Mouse (Mus musculus) T-cell, adult 2 months (primary cell): ENCODE results near the gene Nccrp1.
"Not testable (repeated sequence)": the region's sequence is repeated elsewhere in the genome, so short reads cannot be mapped to it uniquely, and the experiment has no call there.

Experiments used
- DNase-seq: peaks from one replicate; pipeline ENCODE4 v3.0.0; 2022; ENCODE audit warnings: low spot score

Nccrp1 gene

DNA sequence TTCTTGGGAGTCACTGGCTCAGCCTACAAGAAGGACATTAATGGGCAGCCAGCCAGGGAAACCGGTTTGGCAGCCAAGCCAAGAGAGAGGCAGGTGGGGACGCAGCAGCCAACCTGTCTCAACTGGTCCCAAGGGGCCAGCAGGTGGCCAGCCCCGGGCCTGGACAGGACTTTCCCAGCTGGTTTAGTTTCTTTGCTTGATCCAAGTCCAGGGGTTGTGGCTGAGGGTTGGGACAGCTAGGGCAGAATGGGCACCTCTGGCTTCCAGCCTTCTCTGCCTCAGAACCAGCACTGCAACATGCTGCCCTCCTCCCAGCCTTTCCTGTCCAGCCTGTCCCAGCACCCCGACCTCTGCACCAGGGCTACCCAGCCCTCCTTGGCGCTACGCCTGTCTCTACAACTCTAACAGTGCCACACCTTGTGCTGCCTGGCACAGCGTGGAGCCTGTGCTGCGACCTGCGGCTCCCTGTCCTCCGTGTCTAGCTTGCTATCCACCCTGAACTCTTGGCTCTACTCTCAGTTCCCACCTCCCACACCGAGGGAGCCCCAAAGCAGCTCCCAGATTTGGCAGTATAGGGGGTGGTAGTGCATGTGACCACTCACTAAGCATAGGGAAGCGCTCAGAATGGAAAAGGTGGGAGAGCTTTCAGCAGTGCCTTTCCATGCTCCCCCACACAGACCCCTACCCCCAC, 23.4 kb upstream of the Nccrp1 start:
- DNase-seq = no peak

DNA sequence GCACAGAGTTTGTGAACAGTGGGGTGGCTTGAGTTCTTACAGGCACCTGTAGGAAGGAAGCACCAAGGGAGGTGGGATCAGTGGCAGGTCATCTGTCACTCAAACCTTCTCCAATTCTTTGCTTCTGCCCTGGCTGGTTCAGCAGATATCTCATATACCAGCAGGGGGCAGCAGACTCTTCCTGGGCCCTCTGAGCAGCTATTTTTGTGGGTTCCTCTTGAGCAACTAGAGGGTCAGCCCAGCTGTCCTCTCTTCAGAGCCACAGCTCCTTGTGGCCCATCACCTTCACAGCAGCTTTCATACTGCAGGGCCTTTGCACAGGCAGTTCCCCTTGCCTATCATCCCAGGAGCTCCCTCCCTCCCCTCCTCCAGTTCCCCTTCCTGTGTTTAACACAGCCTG, 21.2 kb upstream of the Nccrp1 start:
- peak; percentile 59 for DNase-seq

DNA sequence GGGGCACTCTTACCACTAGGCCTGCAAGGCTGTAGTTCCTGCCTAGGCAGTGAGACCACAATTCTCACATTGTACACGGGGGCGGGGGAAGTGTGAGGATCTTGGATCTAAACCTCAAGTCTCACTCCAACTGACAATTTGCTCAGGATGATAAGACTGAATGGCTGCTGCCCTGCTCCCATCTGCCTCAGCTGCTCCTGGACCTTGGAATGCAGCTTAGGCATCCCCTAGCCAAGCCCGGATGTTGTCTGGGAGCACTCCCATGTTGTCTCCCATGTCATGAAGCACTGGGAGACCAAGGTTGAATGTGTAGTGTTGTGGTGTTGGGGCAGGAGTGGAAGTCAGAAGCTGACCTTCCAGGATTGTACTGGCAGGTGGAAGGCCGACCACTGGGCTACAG, 20.5 kb upstream of the Nccrp1 start:
- no peak for DNase-seq

DNA sequence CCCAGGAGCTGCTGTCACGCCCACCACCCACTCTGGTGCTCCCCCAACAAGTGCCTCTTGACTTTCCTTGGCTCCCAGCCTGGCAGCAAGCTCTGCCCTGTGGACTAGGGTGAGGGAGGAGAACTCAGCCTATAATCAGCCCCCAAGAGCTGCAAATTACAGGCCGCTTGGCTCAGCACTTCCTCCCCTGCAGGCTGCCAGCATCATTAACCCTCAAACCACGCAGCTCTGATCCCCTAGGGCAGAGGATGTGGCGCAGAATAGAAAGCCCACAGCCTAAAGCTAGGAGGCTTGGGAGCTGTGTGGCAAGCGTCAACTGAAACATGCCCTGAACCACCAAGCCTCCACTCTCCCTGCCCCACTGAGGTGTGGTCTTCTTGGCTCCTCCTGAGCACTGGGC, 18.4 kb upstream of the Nccrp1 start:
- DNase-seq = peak; percentile 56

DNA sequence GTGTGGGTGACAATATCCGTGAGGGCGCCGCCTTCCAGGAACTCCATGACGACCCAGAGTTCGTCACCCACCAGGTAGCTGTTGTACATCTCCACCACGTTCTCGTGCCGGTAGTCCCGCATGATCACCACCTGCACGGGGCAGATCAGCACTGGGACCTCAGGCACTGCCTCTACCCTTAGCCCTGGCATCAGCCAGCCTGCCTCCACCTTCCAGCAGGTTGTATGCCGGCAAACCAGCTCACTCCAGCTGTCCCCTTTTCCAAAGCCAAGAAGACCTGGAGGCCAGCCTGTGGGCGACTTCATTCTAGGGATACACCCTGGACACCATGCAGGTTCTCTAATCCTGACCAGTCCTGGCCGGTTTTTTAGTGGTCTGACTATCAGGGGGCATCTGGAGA, 15.9 kb upstream of the Nccrp1 start:
- DNase-seq = no peak

DNA sequence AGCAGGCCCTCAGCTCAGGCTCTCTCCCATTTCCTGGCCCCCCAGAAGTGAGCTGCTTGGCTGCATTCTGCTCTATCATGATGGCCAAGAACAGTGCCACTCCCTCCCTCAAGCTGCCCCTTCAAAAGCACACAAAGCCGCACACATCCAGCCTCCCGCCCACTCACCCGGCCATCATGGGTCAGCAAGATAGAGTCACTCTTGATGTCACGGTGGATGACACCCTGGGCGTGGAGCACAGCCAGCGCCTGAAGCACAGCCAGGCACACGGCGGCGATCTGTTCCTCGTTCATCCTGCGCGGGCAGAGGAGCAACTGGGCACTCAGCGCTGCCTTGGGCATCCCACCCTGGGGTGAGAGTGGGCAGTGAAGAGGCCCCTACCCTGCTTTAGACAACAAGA, 15.3 kb upstream of the Nccrp1 start:
- no peak for DNase-seq

DNA sequence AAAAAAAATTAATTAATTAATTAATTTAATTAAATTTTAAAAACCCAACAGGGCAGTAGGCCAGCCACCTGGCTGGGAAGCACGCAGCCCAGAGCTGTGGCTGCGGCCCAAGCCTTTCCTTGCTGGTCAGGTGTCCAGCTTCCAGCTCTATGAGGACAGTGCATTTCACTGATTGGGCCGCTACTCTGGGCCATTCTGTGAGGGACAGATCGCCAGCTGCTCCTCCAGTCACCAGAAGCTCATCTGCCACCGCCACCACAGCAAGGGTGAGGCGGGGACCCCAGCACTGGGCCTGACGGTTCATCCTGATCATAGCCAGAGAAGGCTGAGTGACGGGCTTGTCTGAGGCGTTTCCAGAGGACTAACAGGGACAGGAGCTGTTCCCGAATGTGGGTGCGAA, 14.9 kb upstream of the Nccrp1 start:
- no peak for DNase-seq

DNA sequence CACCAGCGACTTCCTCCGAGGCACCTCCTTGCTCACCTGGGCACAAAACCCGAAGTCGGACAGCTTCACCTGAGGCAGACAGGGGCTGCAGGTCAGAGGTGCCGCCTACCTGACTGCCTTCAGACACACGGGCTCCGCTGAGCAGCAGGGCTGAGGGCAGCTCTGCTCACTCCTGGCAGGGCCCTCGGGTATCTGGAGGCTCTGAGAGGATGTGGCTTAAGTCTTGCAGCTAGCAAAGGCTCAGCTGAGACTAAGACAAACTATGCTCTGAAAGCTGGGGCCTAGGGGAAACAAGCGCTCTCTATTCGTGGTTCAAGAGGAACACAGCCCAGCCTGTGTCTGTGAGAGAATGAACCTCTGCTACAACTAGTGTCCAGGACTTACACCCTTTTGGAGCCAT, 13.8 kb upstream of the Nccrp1 start:
- no peak for DNase-seq

DNA sequence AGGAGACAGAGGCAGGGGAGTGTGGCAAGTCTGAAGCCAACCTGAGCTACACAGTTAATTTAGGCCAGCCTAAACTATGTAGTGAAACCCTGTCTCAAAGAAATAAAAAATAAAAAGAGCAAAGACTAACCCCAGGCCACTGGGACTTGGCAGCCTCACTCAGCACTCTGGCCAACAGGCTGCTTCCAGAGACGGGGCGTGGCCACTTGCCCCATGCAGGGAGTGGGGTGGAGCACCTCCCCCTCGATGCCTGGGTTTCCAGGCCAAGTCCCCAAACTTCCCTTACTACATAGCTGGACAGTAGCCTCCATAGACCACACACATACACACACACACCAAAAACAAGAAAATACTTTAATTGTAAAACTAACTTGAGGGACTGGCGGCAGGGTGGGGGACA, 11.4 kb upstream of the Nccrp1 start:
- DNase-seq = no peak

DNA sequence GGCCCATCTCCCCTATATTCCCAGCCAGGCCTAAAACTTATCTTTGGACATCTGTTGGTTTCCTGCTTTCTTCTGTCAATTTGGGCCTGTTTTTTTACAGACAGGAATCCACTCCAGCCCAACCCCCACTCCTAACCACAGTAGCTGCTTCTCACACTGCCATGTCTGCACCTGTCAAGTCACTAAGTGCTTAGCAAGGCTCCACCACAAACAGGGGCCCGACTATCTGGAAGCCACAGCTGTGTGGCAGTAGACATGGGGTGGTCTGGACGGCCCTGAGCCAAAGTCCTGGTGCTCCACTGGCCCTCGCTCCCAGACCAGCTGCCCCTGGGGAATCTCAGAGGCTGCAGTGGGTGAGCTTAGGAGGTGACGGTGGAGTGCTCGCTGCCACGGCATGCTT, 10.7 kb upstream of the Nccrp1 start:
- peak; percentile 42 for DNase-seq

DNA sequence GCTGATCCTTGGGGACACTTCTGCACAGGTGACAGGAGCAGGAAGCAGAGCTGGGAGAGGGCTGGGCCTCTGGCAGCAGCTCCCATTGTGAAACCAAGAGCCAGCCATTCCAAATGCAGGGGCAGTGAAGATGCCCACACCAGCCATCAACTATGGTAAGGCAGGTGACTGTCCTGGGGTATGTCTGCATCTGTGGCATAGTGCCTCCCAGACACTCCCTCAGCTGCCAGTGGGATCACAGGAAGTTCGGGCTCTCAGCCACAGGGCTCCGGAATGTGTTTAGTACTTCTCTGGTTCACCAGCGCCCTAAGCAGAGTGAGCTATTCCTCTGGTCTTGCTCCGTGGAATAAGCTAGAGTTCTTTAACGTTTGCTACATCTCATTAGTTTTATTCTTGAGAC, 10.0 kb upstream of the Nccrp1 start:
- no peak for DNase-seq

DNA sequence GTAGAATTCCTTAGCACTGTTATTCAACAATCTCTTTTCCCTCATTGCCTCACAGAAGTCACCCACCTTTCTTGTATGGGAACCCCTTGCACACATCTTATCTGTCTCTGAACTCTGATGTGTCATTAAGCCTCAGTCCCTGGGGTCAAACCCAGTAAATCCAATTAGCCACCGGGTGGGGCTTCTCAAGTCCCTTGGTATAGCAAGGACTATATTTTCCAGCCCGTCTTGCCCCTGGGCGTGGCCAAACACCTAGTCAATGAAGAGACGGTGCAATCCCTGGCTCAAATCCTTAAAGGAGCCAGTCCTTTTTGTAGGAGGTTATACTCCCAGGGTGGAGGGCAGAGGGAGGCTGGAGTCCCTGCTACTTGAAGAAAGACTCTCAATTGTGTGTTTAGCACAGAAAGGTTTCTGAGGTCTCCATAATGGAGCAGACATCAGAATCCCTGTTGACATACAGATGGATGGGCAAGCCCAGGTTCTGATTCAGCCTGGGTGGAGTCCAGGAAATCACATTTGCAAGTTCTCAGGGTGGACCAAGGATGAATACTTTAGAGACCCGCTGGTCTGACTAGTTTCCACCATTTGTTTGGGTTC, 9.0 kb upstream of the Nccrp1 start:
- DNase-seq = no peak

DNA sequence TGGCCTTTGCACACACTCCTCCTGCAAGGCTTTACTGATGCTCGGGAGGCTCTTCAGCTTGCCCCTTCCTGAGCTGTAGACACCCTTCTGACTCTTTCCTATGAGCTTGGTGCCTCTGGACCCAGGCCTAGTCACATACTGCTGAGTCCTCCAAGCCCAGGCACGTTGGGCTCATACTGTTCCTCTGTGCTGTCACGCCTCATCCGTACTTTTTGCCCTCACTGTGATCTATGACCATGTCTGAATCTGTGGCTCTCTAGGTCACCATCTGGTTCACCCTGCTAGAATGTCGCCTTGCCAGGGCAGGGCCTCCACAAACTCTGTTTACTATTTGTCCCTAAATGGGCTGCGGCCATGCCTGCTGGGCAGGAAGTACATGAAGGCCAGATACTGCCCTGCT, 6.0 kb upstream of the Nccrp1 start:
- no peak for DNase-seq

DNA sequence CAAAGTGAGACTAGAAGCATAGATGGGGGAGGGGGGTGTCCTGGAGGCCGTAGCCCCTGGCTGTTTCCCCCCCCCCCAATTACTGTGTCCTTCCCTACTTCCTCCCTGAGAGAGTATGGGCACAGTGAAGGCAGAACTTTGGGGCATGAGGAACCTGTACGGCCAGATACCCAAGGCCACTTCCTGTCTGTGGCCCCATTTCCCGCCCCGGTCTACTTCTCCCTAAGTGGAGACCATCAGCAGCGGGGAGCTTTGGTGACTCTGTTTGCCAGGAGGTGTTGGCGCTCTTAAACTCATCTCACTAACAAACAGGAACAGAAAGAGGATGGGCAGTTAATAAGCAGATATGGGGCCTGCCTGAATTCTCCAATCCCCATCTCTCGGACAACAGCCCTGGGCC, 574 bp upstream of the Nccrp1 start:
- DNase-seq = no peak

DNA sequence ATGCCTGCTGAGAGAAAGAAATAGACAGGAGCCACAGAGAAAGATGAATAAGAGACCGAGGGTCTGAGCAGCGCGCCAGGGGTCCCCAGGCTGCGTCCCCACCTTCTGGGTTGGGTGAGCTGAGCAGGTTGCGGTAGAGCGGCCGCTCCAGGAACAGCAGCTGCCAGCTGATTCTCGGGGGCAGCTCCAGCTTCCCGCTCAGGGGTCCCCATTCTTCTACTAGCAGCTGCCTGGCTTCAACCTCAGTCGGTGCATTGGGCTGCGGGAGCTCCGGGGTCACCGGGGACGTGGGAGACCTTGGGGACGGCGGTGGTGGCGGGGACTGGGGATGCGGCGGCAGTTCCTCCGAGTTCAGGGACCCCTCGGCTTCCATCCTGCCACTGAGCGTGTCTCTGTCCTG, 405 bp downstream of the Nccrp1 start:
- DNase-seq = no peak

DNA sequence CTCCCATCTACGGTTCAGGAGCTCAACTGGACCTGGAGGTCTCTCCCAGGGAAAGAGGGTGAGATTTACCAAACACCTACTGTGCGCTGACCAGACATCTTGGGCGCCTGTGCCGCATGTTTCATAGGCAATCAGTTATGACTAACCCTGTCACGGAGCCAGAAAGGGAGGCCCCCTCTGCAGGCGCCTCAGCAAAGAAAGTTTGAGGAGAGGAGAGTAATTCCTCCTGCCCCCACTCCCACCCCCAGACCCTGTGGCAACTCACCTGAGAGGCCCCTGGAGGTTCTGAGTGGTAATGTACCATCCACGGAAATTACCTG, 1.2 kb downstream of the Nccrp1 start:
- DNase-seq = no peak

DNA sequence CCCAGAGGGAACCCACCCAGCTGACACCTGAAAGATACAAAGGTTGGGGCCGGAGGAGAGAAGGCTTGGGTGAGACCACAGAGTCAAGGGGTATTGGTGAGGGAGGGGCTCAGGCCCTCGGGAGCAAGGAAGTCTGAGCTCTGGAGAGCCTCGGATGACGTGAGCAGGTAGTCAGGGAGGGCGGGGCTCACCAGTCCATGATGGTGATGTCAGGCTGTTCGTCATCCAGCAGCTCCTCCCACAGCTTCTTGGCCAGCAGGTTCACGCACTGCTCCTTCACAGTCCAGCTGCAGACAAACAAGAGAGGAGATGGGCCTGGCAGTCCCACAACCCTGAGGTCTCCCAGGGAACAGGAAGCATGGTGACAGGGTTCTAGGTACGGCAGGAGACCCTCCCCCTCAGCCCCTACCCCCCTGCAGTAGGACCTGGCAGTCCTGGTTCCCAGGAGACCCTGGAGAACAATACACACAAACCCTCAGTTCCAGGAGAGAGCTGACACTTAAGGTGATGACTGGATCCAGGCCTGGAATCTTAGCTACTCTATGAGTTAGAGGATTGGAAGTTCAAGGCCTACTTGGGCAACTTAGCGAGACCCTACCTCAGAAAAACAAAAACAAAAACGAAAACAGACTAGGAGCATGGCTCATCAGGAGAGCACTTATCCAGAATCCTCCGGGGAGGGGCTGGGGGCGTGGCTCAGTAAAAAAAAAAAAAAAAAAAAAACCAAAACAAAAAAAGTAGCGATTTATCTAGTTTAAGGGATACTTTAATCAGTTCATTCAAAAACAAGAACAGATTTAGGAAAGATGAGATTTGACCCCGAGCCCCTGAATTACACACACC, 1.8 kb downstream of the Nccrp1 start:
- DNase-seq = peak; percentile 18

DNA sequence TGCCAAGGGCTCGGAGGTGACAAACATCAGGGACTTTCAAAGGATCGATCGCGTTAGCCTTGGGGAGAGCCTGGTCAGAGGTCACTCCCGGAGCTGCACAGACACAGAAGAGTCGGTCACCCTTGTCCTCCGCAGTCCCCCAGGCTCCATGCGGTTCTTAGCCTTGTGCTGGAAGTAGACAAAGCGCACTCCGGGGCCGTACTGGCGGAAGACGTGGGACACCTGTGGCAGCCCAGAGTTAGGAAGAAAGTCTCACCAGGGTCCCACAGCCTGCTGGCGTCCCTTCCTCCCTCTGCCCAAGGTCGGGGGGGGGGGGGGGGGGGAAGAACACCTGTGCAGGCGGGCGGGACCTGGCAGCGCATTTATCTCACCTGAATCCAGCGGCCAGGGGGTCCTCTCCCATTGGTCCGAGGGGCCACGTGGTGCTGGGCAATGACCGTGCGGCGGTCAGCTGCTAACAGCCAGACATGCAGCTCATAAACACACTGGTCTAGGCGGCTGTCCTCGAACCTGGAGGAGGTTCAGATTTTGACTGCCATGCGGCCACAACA, 2.9 kb downstream of the Nccrp1 start:
- no peak for DNase-seq

DNA sequence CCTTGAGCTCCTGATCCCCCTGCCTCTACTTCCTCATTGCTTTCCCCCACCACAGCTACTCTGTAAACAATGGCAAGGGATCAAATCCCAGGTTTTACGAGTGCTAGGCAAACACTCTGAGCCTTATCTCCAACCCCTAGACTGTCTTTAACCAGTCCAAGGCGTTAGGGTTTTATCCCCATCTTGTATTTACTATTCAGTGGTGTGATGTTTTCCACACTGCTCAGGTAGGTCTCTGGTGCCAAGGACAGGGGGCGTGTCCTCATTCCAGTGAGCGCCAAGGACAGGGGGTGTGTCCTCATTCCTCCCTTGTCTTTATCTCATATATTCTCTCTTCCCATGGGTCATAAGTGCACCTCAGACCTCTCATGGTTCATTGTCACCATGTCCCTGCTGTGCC, 6.5 kb downstream of the Nccrp1 start, which contains the start of gene Sycn:
TSS of gene Sycn (plus strand) at position 360 of the 400 bp plus-strand sequence.
- DNase-seq = no peak

DNA sequence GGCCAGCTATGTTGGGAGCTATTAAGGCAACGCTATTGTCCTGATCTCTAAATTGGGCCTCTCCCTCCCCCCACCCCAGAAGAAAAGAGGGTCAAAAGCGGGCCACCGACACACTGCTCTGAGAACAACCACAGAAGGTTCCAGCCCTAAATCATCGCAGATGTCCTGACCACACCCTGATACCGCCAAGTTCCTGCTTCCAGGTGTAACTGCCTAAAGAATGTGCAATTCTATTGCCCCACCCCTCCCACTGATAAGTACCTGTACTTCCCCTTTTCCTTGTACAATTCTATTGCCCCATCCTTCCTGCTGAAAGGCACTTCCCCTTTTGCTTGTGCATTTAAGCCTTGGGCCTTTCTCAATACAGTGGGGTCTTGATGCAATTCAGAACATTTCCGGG, 8.2 kb downstream of the Nccrp1 start:
- not testable (repeated sequence) for DNase-seq

DNA sequence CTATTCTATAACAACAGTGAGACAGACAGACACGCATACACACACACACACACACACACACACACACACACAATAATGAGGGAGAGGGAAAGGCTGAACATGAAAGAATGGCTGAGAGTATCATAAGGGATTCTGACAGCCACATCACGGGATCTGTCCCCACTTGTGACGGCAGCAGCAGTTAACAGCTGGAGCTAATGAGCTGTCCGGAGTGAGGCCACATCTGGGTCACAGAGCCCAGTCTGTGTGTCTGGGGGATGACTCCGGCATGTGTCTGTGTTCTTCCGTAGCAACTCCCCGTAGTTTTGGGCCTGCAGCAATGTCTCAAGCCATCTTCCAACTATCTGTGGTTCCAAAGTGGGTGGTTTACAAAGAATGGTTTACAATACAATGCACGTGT, 15.0 kb downstream of the Nccrp1 start:
- DNase-seq = no peak

DNA sequence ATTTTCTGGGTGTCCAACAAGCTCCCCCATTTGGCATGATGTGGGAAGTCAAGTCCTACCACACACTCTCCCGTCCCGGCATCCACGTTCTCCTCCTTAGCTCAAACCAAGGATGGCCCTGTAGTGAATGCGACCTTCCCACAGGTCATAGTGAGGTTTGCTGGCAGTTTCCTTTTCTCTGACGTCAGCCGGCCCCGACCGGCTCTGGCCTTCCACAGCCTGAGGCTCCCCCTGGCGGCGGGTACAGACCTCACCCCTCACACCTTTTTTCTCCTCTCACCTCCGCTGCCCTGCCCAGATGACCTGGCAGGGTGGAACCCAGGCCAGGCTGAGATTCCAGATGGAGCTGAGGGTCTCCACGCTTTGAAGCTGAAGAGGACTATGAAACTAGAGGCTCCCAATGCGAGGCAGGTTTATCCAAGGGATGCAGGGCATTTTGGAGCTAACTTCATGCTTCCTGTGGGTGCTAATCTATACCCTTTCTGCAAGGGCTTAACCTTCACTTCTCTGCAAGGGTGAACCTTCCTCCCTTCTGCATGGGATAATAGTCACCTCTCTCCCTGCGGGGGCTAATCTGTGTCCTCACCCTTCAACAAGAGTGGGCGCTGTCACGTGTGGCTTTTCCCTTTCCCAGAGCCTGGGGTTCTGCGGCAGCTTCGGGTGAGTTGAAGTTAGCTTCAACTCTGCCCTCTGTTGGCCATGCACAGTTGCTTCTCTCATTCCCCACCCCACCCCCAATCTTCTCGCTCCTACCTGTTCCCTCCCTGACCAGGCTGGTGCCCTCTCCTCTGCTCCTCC, 18.9 kb downstream of the Nccrp1 start:
- peak; percentile 85 for DNase-seq
